Mouse (Mus musculus) cerebellum, adult 18-20 months (tissue): Measurements from ENCODE around the gene Serpinb7.

Experiments
- DNase-seq, 2 experiments: peaks; one replicate each; pipeline ENCODE4 v3.0.0; 2021

Serpinb7 gene

DNA sequence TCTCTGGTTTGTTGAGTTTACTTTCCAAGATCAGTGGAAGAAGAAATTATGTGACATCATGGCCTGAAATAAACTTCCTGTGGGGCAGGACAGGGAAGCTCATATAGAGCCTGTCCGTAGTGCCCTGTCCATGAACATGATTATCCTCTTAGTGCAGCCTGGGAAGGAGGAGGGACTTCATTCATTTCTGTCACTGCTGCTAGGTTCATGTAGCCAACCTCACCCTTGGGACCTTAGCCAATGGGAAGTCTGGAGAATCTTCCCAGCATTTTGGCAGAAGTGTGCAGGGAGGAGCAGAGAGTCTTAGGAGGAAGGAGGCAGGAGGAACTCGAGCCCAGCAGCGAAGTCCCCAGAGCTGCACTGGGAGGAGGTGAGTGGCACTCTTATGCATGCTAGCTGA, at the start of gene Serpinb7:
Gene Serpinb7, plus strand, starts transcription at position 301 of the 400 bp plus-strand sequence.
- no peak for DNase-seq

DNA sequence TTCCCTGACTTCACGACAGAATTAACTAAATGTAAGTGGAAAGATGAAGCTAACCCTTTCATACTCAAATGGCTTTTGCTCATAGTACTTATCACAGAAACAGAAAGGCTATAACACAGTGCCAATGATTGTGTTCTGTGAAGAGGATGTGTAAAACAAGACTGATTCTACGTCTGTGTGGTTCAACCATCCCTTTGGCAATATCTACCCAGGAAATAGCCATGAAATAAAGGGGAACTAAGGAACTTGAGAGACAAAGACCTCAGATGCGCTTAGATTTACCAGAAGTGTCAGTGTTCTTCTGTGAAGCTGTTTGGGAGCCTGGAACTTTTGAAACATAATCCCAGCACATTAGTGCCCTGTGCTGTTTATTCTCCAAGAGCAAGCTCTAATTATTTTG, 49.1 kb upstream of the Serpinb7 start:
- no peak for DNase-seq

DNA sequence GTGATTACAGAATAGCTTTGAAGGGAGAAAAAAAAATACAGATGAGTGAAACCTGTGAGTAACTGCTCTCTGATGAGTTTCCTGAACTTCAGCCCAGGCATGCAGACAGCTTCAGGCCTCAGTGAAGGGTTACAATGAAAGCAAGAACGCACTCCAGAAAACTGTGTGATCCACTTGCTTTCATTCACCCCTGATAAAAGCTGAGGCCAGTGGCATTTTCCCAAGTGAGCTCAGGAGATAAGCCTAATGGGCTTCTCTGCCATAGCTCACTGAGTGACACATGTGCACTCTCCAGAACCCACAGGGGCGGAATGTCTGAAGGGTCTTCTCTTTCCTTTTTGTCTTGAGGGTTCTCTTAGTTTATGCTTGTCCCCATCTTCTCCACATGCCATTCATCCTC, 48.3 kb upstream of the Serpinb7 start:
- no peak for DNase-seq

DNA sequence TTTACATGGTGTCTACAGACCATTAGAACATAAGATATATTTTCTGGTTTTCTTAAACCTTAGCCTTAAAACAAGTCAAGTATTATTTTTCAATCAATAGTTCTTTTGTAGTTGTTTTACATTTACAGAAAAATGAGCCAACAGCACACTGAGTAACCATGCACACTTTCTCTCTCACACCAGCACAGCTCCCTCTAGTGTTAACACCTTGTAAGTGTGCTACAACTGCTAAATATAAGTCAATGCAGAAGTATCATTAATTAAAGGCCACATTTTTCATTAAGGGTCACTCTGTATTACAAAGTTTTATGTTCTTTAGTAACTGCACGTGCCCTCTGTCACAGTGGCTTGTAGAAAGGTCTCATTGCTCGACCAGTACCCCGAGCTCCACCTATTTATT, 46.4 kb upstream of the Serpinb7 start:
- no peak for DNase-seq

DNA sequence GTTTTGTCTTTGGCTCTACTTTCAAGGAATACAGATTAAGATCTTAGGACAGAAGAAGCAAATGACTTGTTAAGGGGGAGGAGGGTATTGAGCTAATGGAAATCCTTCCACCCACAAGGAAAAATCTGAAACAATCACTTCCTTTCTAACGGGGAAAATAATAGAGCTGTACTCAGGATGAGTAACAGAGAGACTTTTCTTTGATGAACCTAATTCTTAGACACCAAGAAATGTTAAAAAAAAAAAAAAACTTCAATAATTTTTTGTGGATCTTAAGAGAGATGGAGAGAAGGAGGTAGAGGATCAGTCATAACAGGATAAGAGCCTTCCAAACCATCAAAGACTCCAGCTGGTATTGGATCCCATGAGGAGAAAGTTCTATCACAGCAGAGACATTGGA, 38.6 kb upstream of the Serpinb7 start, which contains the start of gene Serpinb11:
Gene Serpinb11, plus strand, starts transcription at position 301 of the 400 bp plus-strand sequence.
- no peak for DNase-seq

DNA sequence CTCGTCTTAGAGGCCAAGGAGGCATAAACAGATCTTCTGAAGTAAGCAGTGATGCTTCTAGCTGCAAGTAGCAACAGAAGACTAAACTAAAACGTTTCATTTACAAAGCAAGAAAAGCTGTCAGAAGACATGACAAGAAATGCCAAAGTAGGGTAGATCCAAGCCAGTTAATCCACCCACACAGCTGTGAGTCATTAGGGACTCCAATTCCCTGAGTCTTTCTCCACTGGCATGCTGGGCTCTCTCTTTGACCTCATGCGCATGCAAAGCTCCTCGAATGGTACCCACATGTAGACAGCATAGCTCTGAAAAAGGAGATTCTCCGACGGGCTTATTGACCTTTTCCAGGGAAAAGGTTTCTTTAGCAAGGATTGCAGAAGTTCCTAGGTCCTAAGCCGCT, 33.5 kb upstream of the Serpinb7 start:
- DNase-seq = no peak

DNA sequence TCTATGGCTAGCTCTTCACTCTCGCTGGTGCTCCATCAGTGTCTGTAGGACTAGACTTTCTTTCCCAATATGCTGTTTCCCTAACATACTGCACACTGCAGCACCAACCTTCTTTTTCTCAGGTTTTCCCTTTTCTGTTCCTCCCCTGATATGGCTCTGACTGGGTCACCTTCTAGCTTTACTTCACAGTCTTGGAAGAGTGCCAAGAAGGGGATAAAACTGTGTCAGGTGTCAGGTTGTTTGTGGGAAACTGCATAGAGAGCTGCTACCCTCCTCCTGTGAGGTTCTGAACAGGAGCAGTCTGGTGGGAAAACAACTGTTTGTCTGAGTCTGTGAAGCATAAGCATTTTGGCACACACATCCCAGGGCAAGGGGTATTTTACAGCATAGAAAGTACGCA, 30.5 kb upstream of the Serpinb7 start:
- DNase-seq = no peak

DNA sequence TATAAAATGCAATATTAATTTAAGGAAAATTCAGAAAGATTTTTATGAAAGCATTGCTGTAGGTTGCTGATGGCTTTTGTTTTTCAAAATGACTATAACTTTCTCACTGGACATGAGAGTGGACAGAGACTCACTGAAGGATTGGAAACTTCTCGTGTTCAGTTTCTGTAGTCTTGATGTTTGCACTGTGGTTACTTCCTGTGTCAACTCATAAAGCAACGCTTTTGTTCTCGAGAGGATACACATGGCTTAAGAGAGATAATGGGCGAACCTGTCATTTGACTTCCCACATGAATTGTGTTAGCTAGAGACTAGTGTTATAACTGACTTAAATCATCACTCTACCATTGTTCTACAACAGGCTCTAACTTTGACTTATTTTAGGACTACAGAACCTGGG, 22.5 kb upstream of the Serpinb7 start:
- DNase-seq = no peak

DNA sequence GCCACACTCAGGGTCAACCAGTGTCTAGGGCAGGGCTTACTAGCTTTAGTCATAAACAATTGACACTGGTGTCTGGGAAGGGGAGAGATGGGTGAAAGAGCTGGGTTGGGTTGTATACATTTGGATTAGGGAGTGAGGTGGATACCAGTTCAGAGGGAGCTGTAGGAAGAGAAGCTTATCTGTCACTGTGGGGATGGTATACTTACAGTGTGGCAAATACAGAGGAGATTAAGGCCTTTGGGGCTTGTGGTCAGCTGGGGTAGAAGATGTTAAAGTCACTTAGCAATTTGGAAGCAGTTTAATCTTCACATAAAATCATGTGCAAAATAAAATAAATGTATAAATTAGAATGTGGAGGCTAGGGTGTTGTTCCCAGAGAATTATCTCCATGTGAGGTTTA, 21.1 kb upstream of the Serpinb7 start:
- no peak for DNase-seq

DNA sequence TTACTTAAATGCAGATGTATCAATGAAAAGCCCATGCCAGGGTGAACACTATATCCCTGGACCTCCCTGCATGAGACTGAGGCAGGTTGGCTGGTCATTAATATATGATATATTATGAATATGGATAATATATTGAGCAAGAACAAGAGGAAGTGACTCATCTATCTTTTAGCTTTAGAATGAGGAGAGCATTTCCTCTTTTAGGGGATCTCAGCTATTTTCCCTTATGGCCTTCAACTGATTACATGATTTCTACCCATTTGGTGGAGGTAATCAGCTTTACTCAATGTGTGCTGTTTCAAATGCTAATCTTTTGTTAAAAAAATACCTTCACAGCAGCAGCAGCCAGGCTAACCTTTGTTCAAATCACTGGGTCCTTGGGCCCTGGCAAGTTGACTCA, 18.0 kb upstream of the Serpinb7 start:
- no peak for DNase-seq

DNA sequence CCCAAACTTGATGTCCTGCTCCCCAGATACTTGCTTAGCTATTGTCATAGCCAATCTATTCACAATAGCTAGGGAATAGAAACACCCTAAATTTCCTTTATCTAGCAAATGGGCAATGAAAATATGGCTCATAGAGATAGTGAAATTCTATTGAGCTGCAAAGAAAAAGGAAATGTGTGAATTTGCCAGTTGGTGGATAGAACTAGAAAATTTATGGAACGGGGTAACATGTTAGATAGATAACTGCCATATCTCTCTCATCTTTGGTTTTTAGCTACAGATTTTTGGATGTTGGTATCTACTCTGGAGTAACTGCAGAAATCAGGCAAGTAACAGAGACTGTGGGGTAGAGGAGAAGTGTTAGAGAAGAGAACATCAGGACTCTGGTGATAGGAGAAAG, 17.1 kb upstream of the Serpinb7 start:
- DNase-seq = no peak

DNA sequence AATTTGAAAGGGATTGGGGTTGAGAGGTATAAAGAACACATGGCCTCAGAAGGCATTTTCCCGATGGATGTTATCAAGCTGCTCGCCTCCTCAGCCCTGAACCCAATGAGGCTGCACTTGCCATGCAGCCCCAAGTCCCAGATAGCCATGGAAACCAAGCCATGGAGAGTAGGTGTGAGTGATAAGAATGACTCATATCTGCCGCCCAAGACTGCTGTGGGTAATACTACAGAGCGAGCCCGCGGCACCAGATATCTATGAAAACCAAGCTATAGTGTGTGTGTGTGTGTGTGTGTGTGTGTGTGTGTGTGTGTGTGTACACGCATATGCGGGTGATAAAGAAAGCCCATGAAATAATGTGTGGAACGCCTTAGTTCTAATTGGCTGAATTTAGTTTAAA, 14.9 kb upstream of the Serpinb7 start:
- no peak for DNase-seq

DNA sequence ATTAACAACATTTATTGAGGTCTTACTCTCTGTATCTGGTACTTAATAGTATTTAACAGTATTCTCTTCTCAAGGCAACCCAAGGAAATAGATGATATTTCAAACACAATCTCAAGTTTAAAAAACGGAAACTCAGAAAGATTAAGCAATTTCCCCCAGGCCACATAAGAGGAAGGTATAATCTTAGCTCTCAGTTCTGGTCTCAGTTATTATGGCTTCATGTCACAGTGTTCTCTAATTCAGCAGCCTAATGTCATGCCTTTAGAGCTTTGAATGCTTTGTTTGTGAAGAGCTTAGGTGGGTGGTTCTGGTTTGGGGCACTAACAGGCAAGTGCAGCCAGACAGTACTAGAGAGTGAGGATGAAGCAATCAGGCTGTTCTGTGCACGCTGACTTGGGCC, 9.7 kb upstream of the Serpinb7 start:
- no peak for DNase-seq

DNA sequence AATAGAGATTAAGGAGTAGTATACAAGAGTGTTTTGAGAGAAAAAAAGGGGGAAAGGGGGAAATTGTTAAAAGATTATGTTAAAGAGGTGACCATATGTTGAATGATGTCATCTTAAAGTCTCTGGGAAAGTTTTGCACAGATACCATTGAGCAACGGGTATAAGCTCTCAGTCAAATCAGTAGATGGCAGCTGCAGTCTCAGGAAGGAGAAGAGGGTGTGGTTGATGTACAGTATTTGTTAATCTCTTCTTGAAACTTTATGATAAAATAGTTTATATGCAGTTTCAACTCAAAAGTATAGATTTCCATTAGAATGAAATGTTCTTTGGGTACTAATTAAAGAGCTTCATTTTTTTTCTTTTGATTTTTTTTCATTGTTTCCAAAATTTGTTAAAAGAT, 2.0 kb upstream of the Serpinb7 start:
- no peak for DNase-seq

DNA sequence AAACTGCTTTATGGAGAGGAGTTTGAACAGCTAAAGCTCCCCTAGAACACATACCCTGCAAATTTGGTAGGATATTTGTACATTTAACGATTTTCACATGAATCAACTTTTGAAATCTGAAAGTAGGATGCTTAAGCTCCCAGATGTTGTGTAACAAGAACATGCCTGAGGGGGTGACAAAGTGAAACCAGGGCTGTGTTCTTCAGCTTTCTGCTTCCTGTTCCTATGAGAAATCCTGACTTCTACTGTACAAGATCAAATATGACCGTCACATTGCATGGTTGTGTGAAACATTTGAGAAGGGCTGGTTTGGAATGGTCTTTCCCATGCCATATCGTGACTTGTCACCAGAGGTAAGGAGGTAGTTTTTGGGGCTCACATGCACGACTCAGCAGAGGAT, 2.6 kb downstream of the Serpinb7 start:
- no peak for DNase-seq

DNA sequence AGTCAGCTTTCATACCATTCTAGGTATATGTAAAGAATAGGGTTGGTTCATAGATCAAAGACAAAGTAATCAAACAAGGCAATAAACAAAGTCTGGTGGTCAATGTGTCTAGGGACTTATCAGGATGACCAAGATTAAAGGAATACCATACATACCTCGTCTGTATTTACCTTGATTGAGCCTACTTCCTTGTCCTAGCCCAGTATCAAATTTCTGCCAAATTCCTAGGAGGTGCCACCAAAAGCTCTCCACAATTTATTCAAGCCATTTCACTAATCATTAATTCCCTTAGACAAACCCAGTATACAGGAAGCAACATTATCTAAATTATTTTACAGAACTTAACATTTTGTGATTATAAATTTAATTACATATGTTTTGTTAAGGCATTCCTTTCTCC, 15.2 kb downstream of the Serpinb7 start:
- no peak for DNase-seq

DNA sequence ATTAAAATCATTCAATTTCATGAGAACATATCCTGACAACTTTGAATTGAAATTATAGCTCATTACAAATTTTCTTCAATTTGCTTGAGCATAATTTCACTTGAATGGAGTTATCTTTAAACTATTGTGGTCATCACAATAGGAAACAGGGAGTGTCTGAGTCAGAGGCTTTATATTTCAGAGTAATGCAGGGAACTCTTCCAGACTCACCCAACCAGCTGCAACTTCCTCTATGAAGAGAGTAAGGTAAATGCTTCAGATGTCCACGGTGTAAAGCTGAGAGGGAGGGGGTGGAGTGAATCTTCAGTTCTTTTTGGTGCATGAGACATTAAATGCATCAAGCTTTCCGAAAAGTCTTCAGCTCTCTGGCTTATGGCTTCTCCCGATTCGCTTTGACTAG, 23.0 kb downstream of the Serpinb7 start:
- DNase-seq = no peak

DNA sequence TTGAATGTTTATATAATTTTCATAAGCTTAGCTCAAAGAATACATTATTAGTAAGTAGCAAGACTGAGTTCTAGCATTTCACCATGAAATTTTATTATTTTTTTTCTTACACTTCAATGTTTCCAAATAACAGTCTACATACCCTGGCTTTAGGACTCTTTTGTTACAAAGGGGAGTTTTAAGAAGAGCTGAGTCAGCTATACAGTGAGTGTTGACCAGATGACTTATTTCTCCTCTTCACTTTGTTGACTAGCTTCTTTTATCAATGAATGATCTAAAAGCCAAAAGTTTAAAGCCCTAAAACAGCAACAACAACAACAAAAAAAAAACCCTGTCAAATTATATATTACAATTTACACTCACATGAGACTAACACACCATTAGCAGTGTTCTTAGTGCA, 31.8 kb downstream of the Serpinb7 start:
- no peak for DNase-seq

DNA sequence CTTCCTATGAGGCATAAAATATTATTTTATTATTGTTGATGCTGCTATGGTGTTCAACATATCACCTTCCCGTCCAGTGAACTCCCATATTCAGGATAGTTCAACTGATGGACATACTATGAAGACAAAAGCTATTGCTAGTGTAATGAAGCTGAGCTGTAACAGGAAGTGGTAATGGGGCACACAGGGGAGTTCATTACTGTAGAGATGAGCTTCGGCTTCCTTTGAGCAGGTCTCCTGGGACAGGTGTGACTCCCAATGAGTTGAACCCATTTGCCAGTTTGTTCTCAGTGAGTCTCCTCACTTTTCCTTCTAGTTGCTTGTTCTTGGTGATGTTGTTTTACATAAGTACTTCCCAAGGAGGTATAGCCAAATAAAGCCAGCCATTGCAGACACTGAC, 36.1 kb downstream of the Serpinb7 start:
- no peak for DNase-seq

DNA sequence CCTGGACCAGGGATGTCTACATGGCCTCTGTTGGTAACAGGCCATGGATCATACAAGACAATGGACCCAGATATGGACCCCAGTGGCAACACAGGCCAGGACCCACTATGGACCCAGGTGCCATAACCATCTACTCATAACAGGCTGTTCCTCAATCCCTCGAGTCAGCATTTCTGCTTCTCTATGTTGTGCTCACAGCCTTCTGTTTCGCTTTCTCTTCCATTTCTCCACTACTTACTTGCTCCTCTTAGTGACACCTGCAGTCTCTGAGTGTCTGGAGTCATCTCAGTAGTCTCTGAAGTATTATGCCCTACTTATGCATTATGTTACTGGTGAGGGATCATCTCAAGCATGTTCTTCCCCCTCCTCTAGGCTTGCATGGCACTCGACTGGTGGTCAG, 40.0 kb downstream of the Serpinb7 start:
- DNase-seq = no peak

DNA sequence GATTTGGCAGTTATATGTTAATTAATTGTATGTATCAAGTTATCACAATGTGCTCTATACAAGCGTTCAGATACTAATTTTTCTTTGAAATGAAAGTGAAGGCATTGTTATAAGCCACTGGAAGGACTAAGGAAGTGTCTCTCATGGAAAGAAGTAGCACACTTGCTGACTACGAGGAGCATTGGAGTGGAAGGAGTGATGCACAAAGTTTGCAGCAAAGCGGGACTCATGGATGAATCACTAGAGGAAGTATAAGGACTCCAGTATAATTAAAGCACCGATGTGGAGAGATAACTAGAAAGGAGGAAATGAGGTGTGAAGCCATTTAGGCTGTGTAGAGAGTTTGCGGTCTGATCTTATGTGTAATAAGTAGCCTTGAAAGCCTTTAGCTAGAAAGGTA, 45.9 kb downstream of the Serpinb7 start:
- no peak for DNase-seq

DNA sequence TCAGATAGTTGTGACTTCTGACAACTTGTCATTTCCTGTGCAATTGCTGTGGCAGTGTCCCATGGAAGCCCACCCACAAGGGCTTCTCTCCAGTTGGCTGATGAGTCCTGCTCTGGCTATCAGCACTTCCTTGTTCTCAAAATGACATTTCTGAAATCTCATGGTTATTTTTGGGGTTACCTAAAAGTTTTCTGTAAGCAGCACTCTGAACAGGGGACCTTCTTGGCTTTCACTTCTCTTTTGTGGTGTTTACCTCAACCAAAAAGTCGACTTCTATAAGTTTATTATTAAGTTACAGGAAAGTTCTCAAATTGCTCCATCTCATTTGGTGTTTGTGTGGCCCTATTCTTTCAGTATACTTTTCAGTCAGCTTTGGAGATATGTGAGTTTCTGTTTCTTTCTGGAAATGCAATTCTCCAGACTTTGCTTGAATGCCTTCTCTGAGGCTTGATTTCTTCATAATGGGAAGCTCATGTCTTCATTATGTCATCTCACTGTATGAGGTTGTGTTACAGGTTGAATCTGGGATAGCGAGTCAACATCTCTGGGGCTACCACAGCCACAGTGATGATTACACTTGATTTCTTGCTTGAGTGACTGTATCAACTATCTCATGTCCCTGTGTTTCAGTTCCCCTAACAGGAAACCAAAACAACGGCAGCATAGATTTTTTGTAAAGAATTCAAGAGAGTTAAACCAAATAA, 47.9 kb downstream of the Serpinb7 start:
- DNase-seq = no peak

DNA sequence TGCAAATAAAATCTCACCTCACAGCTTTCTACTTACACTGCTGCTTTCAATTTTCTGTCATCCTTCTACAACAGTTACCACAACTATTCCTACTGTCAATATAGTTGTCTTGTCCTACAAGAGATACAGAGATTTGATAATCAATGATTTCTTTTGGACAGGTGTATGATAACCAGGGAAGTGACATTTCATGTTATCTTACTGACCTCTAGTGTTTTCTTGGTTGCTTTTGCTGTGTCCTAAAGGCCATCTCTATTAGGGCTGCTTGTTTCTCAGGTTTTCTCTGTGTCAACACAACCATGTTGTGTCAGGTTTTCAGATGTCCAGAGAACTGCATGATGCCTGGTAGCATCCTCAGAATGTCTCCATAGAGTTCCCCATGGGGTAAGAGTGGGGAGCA, 80.5 kb downstream of the Serpinb7 start:
- DNase-seq = no peak

DNA sequence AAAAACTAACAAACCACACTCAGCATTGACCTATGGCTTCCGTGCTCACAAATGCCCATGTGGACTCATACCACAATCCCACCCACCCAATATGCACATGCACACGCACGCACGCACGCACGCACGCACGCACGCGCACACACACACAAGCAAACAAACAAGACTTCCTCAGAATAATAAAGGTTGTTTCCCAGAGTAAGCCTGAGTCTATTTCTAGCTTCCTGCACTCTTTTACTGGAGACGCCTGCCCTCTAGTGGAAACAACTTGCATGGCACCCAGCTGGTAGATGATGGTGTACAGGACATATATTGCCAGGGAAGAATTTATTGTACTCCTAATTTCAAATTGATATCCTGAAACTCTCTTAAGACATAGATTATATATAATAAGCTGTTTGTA, 82.0 kb downstream of the Serpinb7 start:
- DNase-seq = peak; percentile 70 to 75

DNA sequence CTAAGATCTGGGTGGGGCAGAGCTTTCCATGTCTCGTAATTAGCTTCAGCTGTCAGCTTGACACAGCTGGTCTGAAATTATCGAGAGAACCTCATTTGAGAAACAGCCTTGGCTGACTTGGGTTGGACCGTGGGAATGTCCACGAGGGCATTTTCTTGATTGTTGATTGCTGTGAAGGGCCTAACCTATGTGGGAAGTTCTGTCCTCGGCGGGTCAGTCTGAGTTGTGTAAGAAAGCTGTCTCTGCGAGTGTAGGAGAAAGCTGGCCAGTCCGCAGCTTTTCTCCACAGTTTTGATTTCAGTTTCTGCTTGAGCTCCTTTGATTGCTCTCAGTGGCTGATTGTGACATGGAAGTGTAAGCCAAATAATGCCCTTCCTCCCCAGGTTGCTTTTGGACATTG, 90.1 kb downstream of the Serpinb7 start:
- no peak for DNase-seq

DNA sequence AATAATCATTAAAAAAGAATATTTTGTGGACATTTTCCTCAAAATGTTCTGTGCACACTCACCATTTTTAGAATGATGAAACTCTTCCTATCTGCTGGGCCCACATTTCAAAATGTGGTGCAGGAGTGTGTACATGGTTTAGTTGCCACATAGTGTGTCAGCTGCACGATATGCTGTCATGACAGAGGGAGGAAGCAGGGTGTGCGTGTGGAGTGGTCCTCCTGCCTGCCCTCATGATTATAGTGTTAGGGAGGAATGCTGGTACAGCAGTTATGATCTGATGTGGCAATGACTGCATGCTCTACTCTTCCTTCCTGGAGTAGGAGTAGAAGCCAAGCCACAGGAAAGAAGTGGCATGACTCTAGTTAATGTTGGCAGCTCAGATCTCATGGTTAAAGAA, 97.3 kb downstream of the Serpinb7 start:
- DNase-seq = no peak
